Mouse (Mus musculus) CH12.LX (cell line): ENCODE measurements around the gene Bicc1. TPM values are rescaled to one million over a fixed set of nuclear protein-coding genes. Genes with fewer than 3 reads are reported as not detected.

Experiments
- DNase-seq: peaks from one replicate; pipeline ENCODE4 v3.0.0-alpha.2; 2013; ENCODE audit errors: extremely low read depth
- H3K27ac ChIP-seq: 2 replicates; pipeline ENCODE4 v1.5.1; 2012; ENCODE audit warnings: low read depth, mild to moderate bottlenecking, control low read depth, moderate library complexity; ENCODE audit not compliant: insufficient read depth
- H3K27me3 ChIP-seq: replicated peaks from 2 replicates; pipeline ENCODE3; 2012; ENCODE audit warnings: inconsistent platforms
- H3K36me3 ChIP-seq, 2 experiments: replicated peaks in 1 of 2; 2 replicates each; pipeline versions ENCODE3 to v1.6.1; 2012; ENCODE audit warnings: inconsistent platforms in 1 of 2, low read length in 1 of 2, mild to moderate bottlenecking in 1 of 2, mixed read lengths in 1 of 2, moderate library complexity in 1 of 2; ENCODE audit not compliant: control insufficient read depth in 1 of 2, insufficient read depth in 1 of 2
- H3K4me1 ChIP-seq, 2 experiments: 2 replicates each; pipeline ENCODE4 v1.6.1; 2012; ENCODE audit warnings: inconsistent platforms in 1 of 2, moderate library complexity in 1 of 2; ENCODE audit not compliant: insufficient read depth in 2 of 2, control insufficient read depth in 1 of 2
- H3K4me2 ChIP-seq: 2 replicates; pipeline ENCODE4 v1.6.1; 2012; ENCODE audit warnings: low read depth, mild to moderate bottlenecking, control low read depth; ENCODE audit not compliant: poor library complexity, insufficient read depth, severe bottlenecking
- H3K4me3 ChIP-seq, 3 experiments: fragments of 150-350 bp in 1 of 3; sonication (generic) in 1 of 3; replicated peaks in 1 of 3; 2 replicates each; pipeline versions ENCODE3 to v1.5.1; 2011 to 2012; ENCODE audit warnings: low read depth in 2 of 3, low read length in 2 of 3, mild to moderate bottlenecking in 2 of 3, moderate library complexity in 2 of 3, control low read depth in 1 of 3, improper control_type of control experiment in 1 of 3, inconsistent platforms in 1 of 3, mixed read lengths in 1 of 3; ENCODE audit not compliant: poor library complexity in 1 of 3
- H3K79me2 ChIP-seq: replicated peaks from 2 replicates; pipeline ENCODE4 v1.6.1; 2012; ENCODE audit warnings: mild to moderate bottlenecking, moderate library complexity; ENCODE audit not compliant: control insufficient read depth, poor library complexity, insufficient read depth, severe bottlenecking; ENCODE audit errors: extremely low read depth
- H3K9ac ChIP-seq: 2 replicates; pipeline ENCODE4 v1.6.1; 2012; ENCODE audit warnings: low read depth, mild to moderate bottlenecking, control low read depth, moderate library complexity; ENCODE audit not compliant: insufficient read depth
- H3K9me3 ChIP-seq: replicated peaks from 2 replicates; pipeline ENCODE3; 2012; ENCODE audit warnings: low read length, inconsistent platforms, mixed read lengths
- BHLHE40 ChIP-seq: IDR thresholded peaks from 2 replicates; pipeline ENCODE4 v1.6.1; 2011; ENCODE audit warnings: mild to moderate bottlenecking, low read depth, low read length, improper control_type of control experiment
- CHD1 ChIP-seq: IDR thresholded peaks from 2 replicates; pipeline ENCODE4 v1.6.1; 2012; ENCODE audit warnings: low read depth, low read length, improper control_type of control experiment, inconsistent platforms
- CTCF ChIP-seq, 2 experiments: IDR thresholded peaks in 1 of 2; conservative IDR thresholded peaks in 1 of 2; 2 replicates each; pipeline ENCODE4 v1.5.1; 2011 to 2012; ENCODE audit warnings: low read depth in 2 of 2, low read length in 2 of 2, improper control_type of control experiment in 1 of 2, inconsistent platforms in 1 of 2, mild to moderate bottlenecking in 1 of 2, moderate library complexity in 1 of 2
- ELF1 ChIP-seq: IDR thresholded peaks from 2 replicates; pipeline ENCODE4 v1.6.1; 2014; ENCODE audit warnings: low read depth, mild to moderate bottlenecking, inconsistent platforms, low read length, improper control_type of control experiment
- ETS1 ChIP-seq: conservative IDR thresholded peaks from 2 replicates; pipeline ENCODE4 v1.6.1; 2012; ENCODE audit warnings: low read depth, mild to moderate bottlenecking, inconsistent platforms, low read length, improper control_type of control experiment, moderate library complexity
- GABPA ChIP-seq: IDR thresholded peaks from 2 replicates; pipeline ENCODE4 v1.6.1; 2012; ENCODE audit warnings: low read depth, low read length, improper control_type of control experiment, inconsistent platforms; ENCODE audit not compliant: insufficient replicate concordance
- IRF4 ChIP-seq: IDR thresholded peaks from 2 replicates; pipeline ENCODE4 v1.6.1; 2014; ENCODE audit warnings: low read depth, mild to moderate bottlenecking, inconsistent platforms, low read length, improper control_type of control experiment
- MAFK ChIP-seq: IDR thresholded peaks from 2 replicates; pipeline ENCODE4 v1.6.1; 2011; ENCODE audit warnings: low read length, improper control_type of control experiment; ENCODE audit not compliant: insufficient replicate concordance
- MAZ ChIP-seq: IDR thresholded peaks from 2 replicates; pipeline ENCODE4 v1.6.1; 2012; ENCODE audit warnings: low read depth, mild to moderate bottlenecking, inconsistent platforms, low read length, improper control_type of control experiment, moderate library complexity
- MXI1 ChIP-seq: IDR thresholded peaks from 2 replicates; pipeline ENCODE4 v1.6.1; 2011; ENCODE audit warnings: mild to moderate bottlenecking, low read depth, low read length, improper control_type of control experiment
- MYC ChIP-seq: IDR thresholded peaks from 2 replicates; pipeline ENCODE4 v1.6.1; 2011; ENCODE audit warnings: low read depth, mild to moderate bottlenecking, improper control_type of control experiment, low read length
- NELFE ChIP-seq: IDR thresholded peaks from 2 replicates; pipeline ENCODE4 v1.6.1; 2011; ENCODE audit warnings: low read depth, low read length, improper control_type of control experiment
- NRF1 ChIP-seq: IDR thresholded peaks from 2 replicates; pipeline ENCODE4 v1.6.1; 2014; ENCODE audit warnings: low read depth, mild to moderate bottlenecking, inconsistent platforms, low read length, improper control_type of control experiment, moderate library complexity
- PAX5 ChIP-seq: IDR thresholded peaks from 2 replicates; pipeline ENCODE4 v1.6.1; 2012; ENCODE audit warnings: low read length, inconsistent platforms, mixed read lengths
- POLR2A ChIP-seq: IDR thresholded peaks from 2 replicates; pipeline ENCODE4 v1.6.1; 2011; ENCODE audit warnings: low read depth, mild to moderate bottlenecking, improper control_type of control experiment, low read length
- SMC3 ChIP-seq: IDR thresholded peaks from 2 replicates; pipeline ENCODE4 v1.6.1; 2011; ENCODE audit warnings: low read depth, low read length, improper control_type of control experiment
- TBP ChIP-seq: conservative IDR thresholded peaks from 2 replicates; pipeline ENCODE4 v1.6.1; 2011; ENCODE audit warnings: low read depth, low read length, improper control_type of control experiment
- TCF12 ChIP-seq: IDR thresholded peaks from 2 replicates; pipeline ENCODE4 v1.6.1; 2014; ENCODE audit warnings: low read depth, mild to moderate bottlenecking, inconsistent platforms, low read length, improper control_type of control experiment
- USF1 ChIP-seq: IDR thresholded peaks from 2 replicates; pipeline ENCODE4 v1.6.1; 2014; ENCODE audit warnings: low read depth, mild to moderate bottlenecking, inconsistent platforms, low read length, improper control_type of control experiment
- ZC3H11A ChIP-seq: IDR thresholded peaks from 2 replicates; pipeline ENCODE4 v1.6.1; 2012; ENCODE audit warnings: low read depth, mild to moderate bottlenecking, inconsistent platforms, low read length, improper control_type of control experiment
- ZKSCAN1 ChIP-seq: IDR thresholded peaks from 2 replicates; pipeline ENCODE4 v1.6.1; 2012; ENCODE audit warnings: low read depth, inconsistent platforms, low read length, improper control_type of control experiment, borderline replicate concordance
- ZMIZ1 ChIP-seq: IDR thresholded peaks from 2 replicates; pipeline ENCODE4 v1.6.1; 2012; ENCODE audit warnings: low read depth, mild to moderate bottlenecking, inconsistent platforms, low read length, improper control_type of control experiment
- ZNF384 ChIP-seq: IDR thresholded peaks from 2 replicates; pipeline ENCODE4 v1.6.1; 2012; ENCODE audit warnings: low read depth, low read length, improper control_type of control experiment, inconsistent platforms
- dilution Hi-C: fragments of 300-500 bp; cut with MboI; formaldehyde crosslinking; loops from 2 replicates; pipeline ENCODE4 v1.14.3; 2020; ENCODE audit warnings: low sequenced_read_pairs; ENCODE audit not compliant: extremely low pct_unique_long_range_greater_than_20kb, extremely low pct_ligation_motif_present
- in situ Hi-C: fragments of 300-500 bp; cut with MboI; formaldehyde crosslinking; loops from 3 replicates; pipeline ENCODE4 v1.14.3; 2019; ENCODE audit warnings: low sequenced_read_pairs, low pct_ligation_motif_present, low pct_unique_long_range_greater_than_20kb, mixed read lengths
- polyA plus RNA-seq: library from polyadenylated mRNA; unstranded; fragments of >175 nt; gene quantifications from 2 replicates; pipeline ENCODE4 v1.2.1, GENCODE M21; 2012; ENCODE audit warnings: low read depth; ENCODE audit not compliant: insufficient read length
- total RNA-seq, 2 experiments: library from RNA; depleted of rRNA; stranded (reverse); fragments of 300-350 nt in 1 of 2; fragments of >200 nt in 1 of 2; gene quantifications; 2 replicates each; pipeline ENCODE4 v1.2.3; 2012 to 2014

Bicc1 gene
- total and polyA plus RNA-seq, 3 experiments: not detected

- H3K79me2 ChIP-seq: no peaks in the 10 kb centered on the region
- no peak overlapping the region for H3K4me3 ChIP-seq
- H3K27me3 ChIP-seq: peaks cover 8% of the 10 kb centered on the region
- no peak for TF ChIP-seq MXI1
- no peak for TF ChIP-seq CHD1
- TF ChIP-seq ETS1: no peak
- TF ChIP-seq GABPA: no peak
- no peak for TF ChIP-seq CTCF (conservative IDR thresholded peaks at IDR 0.05 in 1 of 2, IDR thresholded peaks at IDR 0.05 in 1 of 2; ENCODE audit: low read depth in 2 of 2, low read length in 2 of 2)
- TF ChIP-seq TCF12: no peak
- TF ChIP-seq NELFE: no peak
- no peak for TF ChIP-seq ZMIZ1
- no peak for TF ChIP-seq MAZ
- TF ChIP-seq TBP: no peak
- TF ChIP-seq PAX5: no peak
- TF ChIP-seq IRF4: no peak
- TF ChIP-seq ZNF384: no peak
- TF ChIP-seq, all 38 proteins: peak for 0
- DNase-seq: no peak
- no peak overlapping the region for H3K4me2 ChIP-seq
- H3K4me1 ChIP-seq: no peaks in the 10 kb centered on the region
- no peak overlapping the region for H3K27ac ChIP-seq
- no peak overlapping the region for H3K9ac ChIP-seq
- in situ Hi-C loops: no loop called here
- H3K36me3 ChIP-seq: no peaks in the 10 kb centered on the region
- dilution Hi-C loops: no loop called here
- H3K9me3 ChIP-seq: peaks cover 15% of the 10 kb centered on the region
These were observed 152.5 kb downstream of the Bicc1 start for GRCm38 (mm10) chr10:71007001-71007400.

GRCm38 (mm10) chr10:71002871-71003270, 156.6 kb downstream of the Bicc1 start:
- peaks cover 3% of the 10 kb centered on the region for H3K27me3 ChIP-seq
- H3K36me3 ChIP-seq: no peaks in the 10 kb centered on the region
- no peak for DNase-seq
- H3K27ac ChIP-seq: no peak overlapping the region
- H3K9ac ChIP-seq: no peak overlapping the region
- no peaks in the 10 kb centered on the region for H3K4me1 ChIP-seq
- no peaks in the 10 kb centered on the region for H3K79me2 ChIP-seq
- no peak for TF ChIP-seq SMC3
- no peak for TF ChIP-seq USF1
- no peak for TF ChIP-seq MXI1
- TF ChIP-seq TBP: no peak
- TF ChIP-seq BHLHE40: no peak
- no peak for TF ChIP-seq ELF1
- no peak for TF ChIP-seq ZKSCAN1
- TF ChIP-seq MYC: no peak
- no peak for TF ChIP-seq POLR2A
- no peak for TF ChIP-seq MAFK
- TF ChIP-seq NRF1: no peak
- no peak for TF ChIP-seq ETS1
- TF ChIP-seq CTCF (conservative IDR thresholded peaks at IDR 0.05 in 1 of 2, IDR thresholded peaks at IDR 0.05 in 1 of 2; ENCODE audit: low read depth in 2 of 2, low read length in 2 of 2): no peak
- no peak for TF ChIP-seq TCF12
- no peak for TF ChIP-seq IRF4
- TF ChIP-seq ZC3H11A: no peak
- TF ChIP-seq, all 38 proteins: peak for 0
- in situ Hi-C loops: no loop called here
- dilution Hi-C loops: no loop called here
- Histone ChIP-seq H3K9me3 (peaks cover 22% of the 10 kb centered on the region), H3K4me2 (no peak overlapping the region), H3K4me3 (no peak overlapping the region)
